In genomic region chr11:120457772-120458751, GRCm38 (mm10) we compare ENCODE assay signal across 8 mouse cellular contexts. TPM values are rescaled to one million over a fixed set of nuclear protein-coding genes. Genes with fewer than 3 reads are reported as not detected.
DNase-seq lines count a peak whose midpoint lies in the region; ATAC-seq lines count a peak whose summit lies in the region.

Gene Oxld1 (minus strand): TSS chr11:120458068.
Gene Ccdc137 (plus strand): TSS chr11:120458115.

- DNase-seq in NIH3T3 (ENCODE audit: low read depth), result peak; percentile 86
- DNase-seq in cerebellum, adult 9-10 months, result peak; percentile 56
- peak; percentile 78 for DNase-seq in forelimb bud, embryonic 11.5 days (ENCODE audit: low read depth, low spot score)
- peak; percentile 80 for DNase-seq in heart, postnatal 4 days
- DNase-seq in layer of hippocampus, adult 8-10 months (ENCODE audit: low spot score in 2 of 2), result peak; percentile 57 to 74
- peak; percentile 64 for DNase-seq in ovary, postnatal 10 days (ENCODE audit: low spot score)
- DNase-seq in thymus, postnatal 10 days (ENCODE audit: low spot score in 2 of 2), result peak; percentile 59 to 71

- peak within 1 kb of the TSS; percentile 80 for H3K4me2 ChIP-seq in lung, embryonic 16.5 days (ENCODE audit: low read depth, low read length)

- H3K27ac ChIP-seq in lung, embryonic 16.5 days (ENCODE audit: low read length), result peak within 1 kb of the TSS; percentile 56

- peaks cover 7% of the 10 kb centered on the region for H3K4me1 ChIP-seq in lung, embryonic 16.5 days (replicated peaks; ENCODE audit: control insufficient read depth, insufficient read depth, low read length)

- ATAC-seq in lung, embryonic 16.5 days (ENCODE audit: low read depth), result peak; percentile 95

- H3K4me3 ChIP-seq in lung, embryonic 16.5 days (ENCODE audit: low read length), result peak within 1 kb of the TSS; percentile 65

- WGBS in lung, embryonic 16.5 days, result 3% methylated on average over 62 of the region's 62 CpGs

- H3K9me3 ChIP-seq in lung, embryonic 16.5 days (ENCODE audit: control insufficient read depth, low read length), result no peaks in the 10 kb centered on the region

- H3K27me3 ChIP-seq in lung, embryonic 16.5 days (ENCODE audit: control insufficient read depth, insufficient read depth, low read depth, low read length), result no peaks in the 10 kb centered on the region

- peaks cover 9% of the 10 kb centered on the region for H3K36me3 ChIP-seq in lung, embryonic 16.5 days (ENCODE audit: control insufficient read depth, insufficient read depth, low read length)

- H3K9ac ChIP-seq in lung, embryonic 16.5 days (ENCODE audit: low read length), result peak within 1 kb of the TSS; percentile 80

RNA-seq across cellular contexts. Expression of gene Oxld1, which starts in this region (rescaled TPM):
- total RNA-seq in heart, postnatal 4 days (2021), result 10 to 100 TPM; 25.1 to 26.1 TPM
- 10 to 100 TPM; 15.7 to 19.0 (median 17.2) TPM for total RNA-seq in layer of hippocampus, adult 8-10 months (2022)
- 13.2 and 14.8 TPM in 2 replicates for polyA plus RNA-seq in lung, embryonic 16.5 days (2015; fragmentation: Nextera tagmentation; extraction: Ambion mirVana)

RNA-seq across cellular contexts. Expression of gene Ccdc137, which starts in this region (rescaled TPM):
- 10 to 100 TPM in 1 of 2 experiments, 1 to 10 TPM in 1; 8.7 to 10.3 TPM for total RNA-seq in heart, postnatal 4 days (2021)
- total RNA-seq in layer of hippocampus, adult 8-10 months (2022), result 10 to 100 TPM; 24.7 to 37.0 (median 27.4) TPM
- 34.8 and 38.1 TPM in 2 replicates for polyA plus RNA-seq in lung, embryonic 16.5 days (2015; fragmentation: Nextera tagmentation; extraction: Ambion mirVana)

Comparison
In these comparisons a context has a peak if more than half of its experiments do, and no peak if none do; other contexts are left out.
1. Peak in every context shown above with its lines: DNase-seq, ATAC-seq, H3K4me3 ChIP-seq and H3K27ac ChIP-seq.